Mouse (Mus musculus): ENCODE measurements around the gene Peli1.

DNA sequence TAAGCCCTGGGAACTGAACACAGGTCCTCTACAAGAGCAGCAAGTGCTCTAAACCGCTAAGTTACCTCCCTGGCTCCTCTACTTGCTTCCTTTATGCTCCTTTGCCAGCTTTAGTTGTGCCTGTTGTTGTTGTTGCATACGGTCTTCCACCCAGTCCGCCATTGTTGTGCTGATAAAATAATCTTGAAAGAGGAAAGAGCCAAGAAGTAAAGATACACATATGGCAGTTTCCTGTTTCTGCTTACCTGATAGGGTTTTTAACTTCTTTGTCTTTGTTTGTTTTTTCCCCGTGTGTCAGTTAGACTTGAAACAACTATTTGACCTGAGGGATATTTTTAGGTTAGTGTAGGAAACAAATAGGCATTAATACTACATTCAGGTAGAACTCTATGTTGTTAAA lies 10.2 kb downstream of the Peli1 start:
- TF ChIP-seq CTCF (IDR thresholded peaks at IDR 0.05; ENCODE audit: extremely low read depth, insufficient read length, insufficient replicate concordance, low read depth, low read length) (no peak), POLR2A (IDR thresholded peaks at IDR 0.05; ENCODE audit: low read depth, low read length) (no peak)
